Mouse (Mus musculus): ENCODE results near the gene Pcif1. TPM values are rescaled to one million over a fixed set of nuclear protein-coding genes. Genes with fewer than 3 reads are reported as not detected.

The Pcif1 gene
- total RNA-seq, 2 experiments from 2014 or later = 21.3 to 36.7 TPM

DNA sequence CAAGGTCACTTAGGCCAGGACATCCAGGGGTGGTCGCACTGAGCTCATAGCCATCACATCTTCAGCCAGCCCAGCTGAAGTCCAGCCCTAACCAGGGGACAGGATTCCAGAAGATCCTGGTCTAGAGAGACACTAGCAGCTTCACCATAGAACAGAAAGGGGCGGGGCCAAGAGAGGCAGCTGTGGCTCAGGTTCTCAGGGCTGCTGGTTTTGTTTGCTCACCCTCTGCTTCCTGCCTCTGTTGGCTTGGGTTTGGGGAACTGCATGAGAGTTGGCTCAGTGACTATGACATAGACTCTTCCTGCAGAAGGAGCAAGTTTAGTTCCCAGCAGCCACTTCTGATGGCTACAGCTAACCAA is 34.3 kb downstream of the Pcif1 start:
- peak; percentile 49 for ATAC-seq (replicated peaks; ENCODE audit: poor library complexity, severe bottlenecking)

GRCm38 (mm10) chr2:164916820-164917219 is 37.7 kb downstream of the Pcif1 start:
- peak; percentile 60 for ATAC-seq (replicated peaks; ENCODE audit: poor library complexity, severe bottlenecking)

GRCm38 (mm10) chr2:164917371-164917770 is 38.3 kb downstream of the Pcif1 start:
- no peak for ATAC-seq (replicated peaks; ENCODE audit: poor library complexity, severe bottlenecking)

- no peak for ATAC-seq (replicated peaks; ENCODE audit: poor library complexity, severe bottlenecking)
Measured at GRCm38 (mm10) chr2:164918325-164918724, 39.2 kb downstream of the Pcif1 start.

DNA sequence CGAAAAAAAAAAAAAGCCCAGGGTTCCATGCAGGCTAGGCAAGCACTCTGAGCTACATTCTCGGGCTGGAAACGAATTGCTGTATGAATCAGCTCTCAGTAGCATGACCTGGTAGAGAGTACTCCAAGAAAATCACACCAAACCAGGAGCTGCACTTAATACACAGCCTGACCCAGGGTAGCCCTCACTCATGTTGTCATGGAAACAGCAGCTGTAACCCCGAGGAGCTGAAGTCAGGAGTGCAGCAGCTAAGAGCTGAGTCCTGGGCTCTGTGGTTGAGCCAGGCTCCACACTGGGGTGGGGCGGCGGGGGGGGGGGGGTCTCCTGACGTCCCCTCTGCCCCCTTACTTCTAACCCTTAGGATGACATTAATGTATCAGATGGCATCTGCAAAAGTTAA is 42.9 kb downstream of the Pcif1 start:
- no peak for ATAC-seq (replicated peaks; ENCODE audit: poor library complexity, severe bottlenecking)

GRCm38 (mm10) chr2:164923291-164923690 is 44.2 kb downstream of the Pcif1 start:
- ATAC-seq (replicated peaks; ENCODE audit: poor library complexity, severe bottlenecking) = no peak

GRCm38 (mm10) chr2:164924100-164924857 is 45.2 kb downstream of the Pcif1 start:
- ATAC-seq (replicated peaks; ENCODE audit: poor library complexity, severe bottlenecking) = peak; percentile 94

DNA sequence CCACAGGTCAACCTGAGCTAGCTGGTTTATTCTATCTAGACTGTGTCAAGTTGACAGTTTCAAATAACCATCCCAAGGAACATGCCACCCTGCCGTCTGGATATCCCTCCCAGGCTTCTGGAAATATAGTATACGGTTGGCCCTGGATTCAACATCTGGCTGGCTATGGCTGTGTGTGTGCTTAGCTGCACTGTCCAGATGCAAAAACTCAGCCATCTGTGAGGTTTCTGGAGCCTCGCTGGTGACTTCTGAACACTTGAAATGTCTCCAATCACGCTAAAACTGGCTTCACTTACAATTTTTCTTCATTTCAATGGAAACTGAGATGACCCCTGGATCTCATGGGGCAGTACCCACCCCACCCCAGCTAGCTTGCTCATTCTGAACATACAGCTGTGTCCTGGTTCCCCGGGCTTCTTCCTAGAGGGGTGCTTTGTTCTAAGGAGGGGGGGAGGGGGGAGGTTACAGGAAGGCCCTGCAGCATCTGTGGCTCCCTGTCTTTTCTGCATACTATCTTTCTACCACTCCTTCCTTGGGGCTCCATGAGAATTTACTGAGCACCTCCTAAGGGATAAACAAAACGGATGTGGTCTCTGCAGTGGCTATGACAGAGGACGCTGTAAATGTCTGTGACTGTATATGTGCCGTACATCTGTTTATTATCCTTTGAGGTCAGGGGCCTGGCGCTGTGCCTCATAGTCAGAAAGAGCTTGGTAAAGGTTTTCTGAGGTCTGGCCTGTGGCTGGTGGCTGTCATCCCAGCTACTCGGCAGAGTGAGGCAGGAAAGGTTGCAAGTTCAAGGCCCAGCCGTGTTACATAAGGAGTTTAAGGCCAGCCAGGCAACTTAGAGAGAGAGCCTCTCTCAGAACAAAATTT is 51.8 kb downstream of the Pcif1 start:
- no peak for ATAC-seq (replicated peaks; ENCODE audit: poor library complexity, severe bottlenecking)

GRCm38 (mm10) chr2:164933534-164933933 is 54.4 kb downstream of the Pcif1 start:
- ATAC-seq (replicated peaks; ENCODE audit: poor library complexity, severe bottlenecking) = no peak

DNA sequence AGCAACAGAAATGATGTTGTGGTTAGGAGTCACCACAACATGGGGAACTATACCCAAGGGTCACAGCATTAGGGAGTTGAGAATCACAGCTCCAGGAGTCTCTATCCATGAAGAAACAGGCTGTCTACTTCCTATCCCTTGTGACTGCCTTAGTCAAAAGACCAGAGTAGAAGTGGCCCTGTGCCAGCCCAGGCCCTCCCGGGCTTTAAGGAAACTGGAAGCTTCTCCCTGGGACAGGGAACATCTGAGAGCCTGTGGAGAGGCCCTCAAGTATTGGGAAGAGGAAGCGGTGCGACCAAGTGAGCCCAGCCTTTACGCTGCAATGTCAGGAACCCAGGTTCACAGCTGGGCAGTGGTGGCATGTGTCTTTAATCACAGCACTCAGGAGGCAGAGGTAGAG is 56.9 kb downstream of the Pcif1 start:
- peak; percentile 67 for ATAC-seq (replicated peaks; ENCODE audit: poor library complexity, severe bottlenecking)

GRCm38 (mm10) chr2:164938146-164939091 is 59.3 kb downstream of the Pcif1 start:
- ATAC-seq (replicated peaks; ENCODE audit: poor library complexity, severe bottlenecking) = peak; percentile 29

- no peak for ATAC-seq (replicated peaks; ENCODE audit: poor library complexity, severe bottlenecking)
Measured at GRCm38 (mm10) chr2:164939106-164939505, 60.0 kb downstream of the Pcif1 start.

GRCm38 (mm10) chr2:164940140-164940830 is 61.2 kb downstream of the Pcif1 start, which contains the start of gene Mmp9:
Gene Mmp9 (plus strand): TSS chr2:164940780.
- no peak for ATAC-seq (replicated peaks; ENCODE audit: poor library complexity, severe bottlenecking)

GRCm38 (mm10) chr2:164942692-164943290 is 63.7 kb downstream of the Pcif1 start:
- peak; percentile 86 for ATAC-seq (replicated peaks; ENCODE audit: poor library complexity, severe bottlenecking)

Other genes with a start within 250 kb of the Pcif1 start
- gene Wfdc16, start 240.5 kb upstream of the Pcif1 start, total RNA-seq (2014; fragmentation: Nextera tagmentation) = not detected in 2 replicates
- not detected in 2 replicates for gene Wfdc16, start 240.5 kb upstream of the Pcif1 start, total RNA-seq (2017)
- not detected in 2 replicates for gene Wfdc10, start 223.3 kb upstream of the Pcif1 start, total RNA-seq (2014; fragmentation: Nextera tagmentation)
- gene Wfdc10, start 223.3 kb upstream of the Pcif1 start, total RNA-seq (2017) = not detected in 2 replicates
- not detected in 2 replicates for gene Wfdc9, start 222.7 kb upstream of the Pcif1 start, total RNA-seq (2014; fragmentation: Nextera tagmentation)
- gene Wfdc9, start 222.7 kb upstream of the Pcif1 start, total RNA-seq (2017) = not detected in 2 replicates
- not detected in 2 replicates for gene Wfdc11, start 205.2 kb upstream of the Pcif1 start, total RNA-seq (2014; fragmentation: Nextera tagmentation)
- not detected in 2 replicates for gene Wfdc11, start 205.2 kb upstream of the Pcif1 start, total RNA-seq (2017)
- gene Wfdc13, start 194.2 kb upstream of the Pcif1 start, total RNA-seq (2014; fragmentation: Nextera tagmentation) = not detected in 2 replicates
- not detected in 2 replicates for gene Wfdc13, start 194.2 kb upstream of the Pcif1 start, total RNA-seq (2017)
- not detected in 2 replicates for gene Spint4, start 180.8 kb upstream of the Pcif1 start, total RNA-seq (2014; fragmentation: Nextera tagmentation)
- not detected in 2 replicates for gene Spint4, start 180.8 kb upstream of the Pcif1 start, total RNA-seq (2017)
- not detected in 2 replicates for gene Spint5, start 164.0 kb upstream of the Pcif1 start, total RNA-seq (2014; fragmentation: Nextera tagmentation)
- gene Spint5, start 164.0 kb upstream of the Pcif1 start, total RNA-seq (2017) = not detected in 2 replicates
- gene Wfdc3, start 133.4 kb upstream of the Pcif1 start, total RNA-seq (2014; fragmentation: Nextera tagmentation) = not detected in 2 replicates
- gene Wfdc3, start 133.4 kb upstream of the Pcif1 start, total RNA-seq (2017) = not detected in 2 replicates
- 31.1 and 36.9 TPM in 2 replicates for gene Dnttip1, start 133.3 kb upstream of the Pcif1 start, total RNA-seq (2014; fragmentation: Nextera tagmentation)
- 21.5 and 27.3 TPM in 2 replicates for gene Dnttip1, start 133.3 kb upstream of the Pcif1 start, total RNA-seq (2017)
- gene Ube2c, start 109.4 kb upstream of the Pcif1 start, total RNA-seq (2014; fragmentation: Nextera tagmentation) = 24.5 and 75.2 TPM in 2 replicates
- gene Ube2c, start 109.4 kb upstream of the Pcif1 start, total RNA-seq (2017) = 112 and 138 TPM in 2 replicates
- not detected in 2 replicates for gene Tnnc2, start 99.3 kb upstream of the Pcif1 start, total RNA-seq (2014; fragmentation: Nextera tagmentation)
- gene Tnnc2, start 99.3 kb upstream of the Pcif1 start, total RNA-seq (2017) = not detected in 2 replicates
- gene Snx21, start 93.5 kb upstream of the Pcif1 start, total RNA-seq (2014; fragmentation: Nextera tagmentation) = not detected in 2 replicates
- gene Snx21, start 93.5 kb upstream of the Pcif1 start, total RNA-seq (2017) = 0.17 and 0.77 TPM in 2 replicates
- gene Acot8, start 74.4 kb upstream of the Pcif1 start, total RNA-seq (2014; fragmentation: Nextera tagmentation) = 24.7 and 25.5 TPM in 2 replicates
- 22.3 and 32.6 TPM in 2 replicates for gene Acot8, start 74.4 kb upstream of the Pcif1 start, total RNA-seq (2017)
- gene Zswim3, start 74.2 kb upstream of the Pcif1 start, total RNA-seq (2014; fragmentation: Nextera tagmentation) = 2.7 and 4.1 TPM in 2 replicates
- gene Zswim3, start 74.2 kb upstream of the Pcif1 start, total RNA-seq (2017) = 1.8 and 2.0 TPM in 2 replicates
- 5.8 and 7.0 TPM in 2 replicates for gene Zswim1, start 56.6 kb upstream of the Pcif1 start, total RNA-seq (2014; fragmentation: Nextera tagmentation)
- 2.8 and 3.5 TPM in 2 replicates for gene Zswim1, start 56.6 kb upstream of the Pcif1 start, total RNA-seq (2017)
- not detected in 2 replicates for gene Spata25, start 50.8 kb upstream of the Pcif1 start, total RNA-seq (2014; fragmentation: Nextera tagmentation)
- gene Spata25, start 50.8 kb upstream of the Pcif1 start, total RNA-seq (2017) = not detected in 2 replicates
- 89.0 and 135 TPM in 2 replicates for gene Ctsa, start 46.4 kb upstream of the Pcif1 start, total RNA-seq (2014; fragmentation: Nextera tagmentation)
- gene Ctsa, start 46.4 kb upstream of the Pcif1 start, total RNA-seq (2017) = 79.5 and 109 TPM in 2 replicates
- 6.1 and 8.7 TPM in 2 replicates for gene Neurl2, start 45.8 kb upstream of the Pcif1 start, total RNA-seq (2014; fragmentation: Nextera tagmentation)
- gene Neurl2, start 45.8 kb upstream of the Pcif1 start, total RNA-seq (2017) = 3.4 and 4.0 TPM in 2 replicates
- gene Pltp, start 21.6 kb upstream of the Pcif1 start, total RNA-seq (2014; fragmentation: Nextera tagmentation) = not detected in 2 replicates
- not detected in 2 replicates for gene Pltp, start 21.6 kb upstream of the Pcif1 start, total RNA-seq (2017)
- gene Zfp335, start 32.5 kb downstream of the Pcif1 start, total RNA-seq (2014; fragmentation: Nextera tagmentation) = 11.5 and 16.3 TPM in 2 replicates
- 5.6 and 7.5 TPM in 2 replicates for gene Zfp335, start 32.5 kb downstream of the Pcif1 start, total RNA-seq (2017)
- gene Mmp9, start 61.5 kb downstream of the Pcif1 start, total RNA-seq (2014; fragmentation: Nextera tagmentation) = 0.95 TPM in 1 of 2 replicates, not detected in the other
- gene Mmp9, start 61.5 kb downstream of the Pcif1 start, total RNA-seq (2017) = 10.0 and 10.7 TPM in 2 replicates
- 0.21 TPM in 1 of 2 replicates, not detected in the other for gene Slc12a5, start 81.5 kb downstream of the Pcif1 start, total RNA-seq (2014; fragmentation: Nextera tagmentation)
- gene Slc12a5, start 81.5 kb downstream of the Pcif1 start, total RNA-seq (2017) = 0.43 TPM in 1 of 2 replicates, not detected in the other
- gene Ncoa5, start 155.6 kb downstream of the Pcif1 start, total RNA-seq (2014; fragmentation: Nextera tagmentation) = 31.9 and 38.5 TPM in 2 replicates
- gene Ncoa5, start 155.6 kb downstream of the Pcif1 start, total RNA-seq (2017) = 35.0 and 38.3 TPM in 2 replicates
- not detected in 2 replicates for gene Cd40, start 176.3 kb downstream of the Pcif1 start, total RNA-seq (2014; fragmentation: Nextera tagmentation)
- gene Cd40, start 176.3 kb downstream of the Pcif1 start, total RNA-seq (2017) = not detected in 2 replicates
- gene 1700025C18Rik, start 211.4 kb downstream of the Pcif1 start, total RNA-seq (2014; fragmentation: Nextera tagmentation) = not detected in 2 replicates
- gene 1700025C18Rik, start 211.4 kb downstream of the Pcif1 start, total RNA-seq (2017) = not detected in 2 replicates